Mouse (Mus musculus): ENCODE results near the gene Ttc22.

- TF ChIP-seq SRF (IDR thresholded peaks at IDR 0.05; ENCODE audit: control insufficient read depth, insufficient read length, low read depth) (no peak), POLR2A (IDR thresholded peaks at IDR 0.05; ENCODE audit: insufficient read length, low read depth) (no peak), REST (IDR thresholded peaks at IDR 0.05; ENCODE audit: insufficient read depth, insufficient read length) (no peak)
Observed at GRCm38 (mm10) chr4:106628650-106629360, 6.6 kb downstream of the Ttc22 start.
